ENCODE assay signal across 8 mouse cellular contexts in the genomic region with DNA sequence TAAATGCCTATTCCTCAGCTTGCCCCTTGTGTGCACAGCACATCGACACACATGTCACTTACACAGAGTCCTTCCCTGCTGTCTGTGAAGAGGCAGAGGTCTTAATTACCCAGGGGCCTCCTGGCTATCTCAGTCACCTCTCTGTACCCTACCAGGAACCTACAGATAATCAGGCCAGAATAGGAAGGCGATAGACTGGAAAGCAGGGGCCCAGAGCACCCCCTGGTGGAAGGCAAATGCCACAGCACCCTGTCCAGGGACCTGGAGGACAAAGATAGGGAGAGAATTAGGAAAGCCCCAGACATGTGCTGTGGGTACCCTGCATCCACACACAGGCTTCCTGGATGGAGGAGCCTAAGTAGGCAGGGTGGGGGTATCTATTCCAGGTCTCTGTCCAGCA. TPM values are rescaled to one million over a fixed set of nuclear protein-coding genes. Genes with fewer than 3 reads are reported as not detected.
DNase-seq lines count a peak whose midpoint lies in the region; ATAC-seq lines count a peak whose summit lies in the region.

No protein-coding gene starts in this region.

- no peak overlapping the region for H3K4me2 ChIP-seq in neural tube, embryonic 15.5 days
- H3K4me2 ChIP-seq in heart, embryonic 12.5 days: no peak overlapping the region; the same call in 1 of the 2 replicates
- no peak overlapping the region for H3K4me2 ChIP-seq in limb, embryonic 11.5 days (ENCODE audit: low read depth, severe bottlenecking)

- no peak overlapping the region for H3K27ac ChIP-seq in neural tube, embryonic 15.5 days (replicated peaks)
- H3K27ac ChIP-seq in heart, embryonic 12.5 days (ENCODE audit: poor library complexity, severe bottlenecking): peak overlapping the region; percentile 67
- no peak overlapping the region for H3K27ac ChIP-seq in limb, embryonic 11.5 days (replicated peaks; ENCODE audit: low read depth, low read length)

- peaks cover 26% of the 10 kb centered on the region for H3K27me3 ChIP-seq in neural tube, embryonic 15.5 days (replicated peaks)
- peaks cover 10% of the 10 kb centered on the region; the same call in 1 of the 2 replicates for H3K27me3 ChIP-seq in heart, embryonic 12.5 days (replicated peaks)
- peaks cover 11% of the 10 kb centered on the region for H3K27me3 ChIP-seq in limb, embryonic 11.5 days (ENCODE audit: control insufficient read depth, insufficient read depth, low read length)

- peaks cover 20% of the 10 kb centered on the region for H3K4me1 ChIP-seq in neural tube, embryonic 15.5 days
- H3K4me1 ChIP-seq in heart, embryonic 12.5 days (replicated peaks): peaks cover 84% of the 10 kb centered on the region
- peaks cover 16% of the 10 kb centered on the region for H3K4me1 ChIP-seq in limb, embryonic 11.5 days (ENCODE audit: control insufficient read depth, insufficient read depth, low read length)

- H3K9me3 ChIP-seq in neural tube, embryonic 15.5 days (replicated peaks): no peaks in the 10 kb centered on the region
- H3K9me3 ChIP-seq in heart, embryonic 12.5 days (replicated peaks): no peaks in the 10 kb centered on the region
- no peaks in the 10 kb centered on the region for H3K9me3 ChIP-seq in limb, embryonic 11.5 days (ENCODE audit: control insufficient read depth, low read length)

- no peak for ATAC-seq in neural tube, embryonic 15.5 days (ENCODE audit: low FRiP score)
- ATAC-seq in heart, embryonic 12.5 days (ENCODE audit: insufficient number of reproducible peaks, low FRiP score): no peak
- ATAC-seq in limb, embryonic 11.5 days (ENCODE audit: insufficient number of reproducible peaks, low FRiP score, low TSS enrichment, low read depth): no peak

- H3K9ac ChIP-seq in neural tube, embryonic 15.5 days (replicated peaks): no peak overlapping the region
- 0 out of 2 replicates have a peak overlapping the region, but pooled peaks have one; percentile 8 for H3K9ac ChIP-seq in heart, embryonic 12.5 days
- no peak overlapping the region for H3K9ac ChIP-seq in limb, embryonic 11.5 days (ENCODE audit: low read length)

- 18% methylated on average over 2 of the region's 2 CpGs for WGBS in neural tube, embryonic 15.5 days
- WGBS in heart, embryonic 12.5 days: 16% methylated on average over 2 of the region's 2 CpGs
- WGBS in limb, embryonic 11.5 days: 21% methylated on average over 2 of the region's 2 CpGs

- H3K36me3 ChIP-seq in neural tube, embryonic 15.5 days: no peaks in the 10 kb centered on the region
- H3K36me3 ChIP-seq in heart, embryonic 12.5 days: no peaks in the 10 kb centered on the region
- H3K36me3 ChIP-seq in limb, embryonic 11.5 days (ENCODE audit: control insufficient read depth, insufficient read depth, low read length): no peaks in the 10 kb centered on the region

- DNase-seq in neural tube, embryonic 10.5 days (ENCODE audit: extremely low spot score, low spot score): peak; percentile 73
- DNase-seq in R1 (ENCODE audit: low read depth, low spot score): peak; percentile 68
- peak; percentile 65 to 67 for DNase-seq in cerebellum, postnatal 36 days
- DNase-seq in limb, embryonic 11.5 days (ENCODE audit: low spot score): peak; percentile 85
- DNase-seq in natural killer cell, adult 2 months (ENCODE audit: low spot score in 2 of 2): peak; percentile 57 to 67
- DNase-seq in yolk sac, embryonic 10.5 days (ENCODE audit: low spot score): no peak

- no peak overlapping the region for H3K4me3 ChIP-seq in neural tube, embryonic 15.5 days (replicated peaks)
- H3K4me3 ChIP-seq in heart, embryonic 12.5 days: no peak overlapping the region
- no peak overlapping the region for H3K4me3 ChIP-seq in limb, embryonic 11.5 days (ENCODE audit: low read depth, low read length)

RNA-seq across cellular contexts. Expression of gene Adssl1, which starts 3.9 kb away (rescaled TPM):
- 7.6 and 8.6 TPM in 2 replicates for polyA plus RNA-seq in neural tube, embryonic 15.5 days (2015; fragmentation: Nextera tagmentation; extraction: Ambion mirVana)
- 81.7 and 86.4 TPM in 2 replicates for polyA plus RNA-seq in heart, embryonic 12.5 days (2016; fragmentation: Nextera tagmentation; extraction: Ambion mirVana)
- 4.4 and 5.1 TPM in 2 replicates for polyA plus RNA-seq in limb, embryonic 11.5 days (2014; fragmentation: Nextera tagmentation; extraction: Ambion mirVana)

RNA-seq across cellular contexts. Expression of gene Siva1, which starts 20.7 kb away (rescaled TPM):
- 48.0 and 96.7 TPM in 2 replicates for polyA plus RNA-seq in neural tube, embryonic 15.5 days (2015; fragmentation: Nextera tagmentation; extraction: Ambion mirVana)
- polyA plus RNA-seq in heart, embryonic 12.5 days (2016; fragmentation: Nextera tagmentation; extraction: Ambion mirVana): 99.4 and 116 TPM in 2 replicates
- 294 TPM in 2 replicates for polyA plus RNA-seq in limb, embryonic 11.5 days (2014; fragmentation: Nextera tagmentation; extraction: Ambion mirVana)

RNA-seq across cellular contexts. Expression of gene Inf2, which starts 35.2 kb away (rescaled TPM):
- 1.7 and 2.5 TPM in 2 replicates for polyA plus RNA-seq in neural tube, embryonic 15.5 days (2015; fragmentation: Nextera tagmentation; extraction: Ambion mirVana)
- polyA plus RNA-seq in heart, embryonic 12.5 days (2016; fragmentation: Nextera tagmentation; extraction: Ambion mirVana): 2.2 and 3.5 TPM in 2 replicates
- polyA plus RNA-seq in limb, embryonic 11.5 days (2014; fragmentation: Nextera tagmentation; extraction: Ambion mirVana): 2.2 and 2.4 TPM in 2 replicates

RNA-seq across cellular contexts. Expression of gene Akt1, which starts 50.9 kb away (rescaled TPM):
- polyA plus RNA-seq in neural tube, embryonic 15.5 days (2015; fragmentation: Nextera tagmentation; extraction: Ambion mirVana): 70.5 and 120 TPM in 2 replicates
- polyA plus RNA-seq in heart, embryonic 12.5 days (2016; fragmentation: Nextera tagmentation; extraction: Ambion mirVana): 180 and 184 TPM in 2 replicates
- polyA plus RNA-seq in limb, embryonic 11.5 days (2014; fragmentation: Nextera tagmentation; extraction: Ambion mirVana): 95.4 and 113 TPM in 2 replicates

RNA-seq across cellular contexts. Expression of gene Zbtb42, which starts 54.9 kb away (rescaled TPM):
- 1.8 and 2.4 TPM in 2 replicates for polyA plus RNA-seq in neural tube, embryonic 15.5 days (2015; fragmentation: Nextera tagmentation; extraction: Ambion mirVana)
- polyA plus RNA-seq in heart, embryonic 12.5 days (2016; fragmentation: Nextera tagmentation; extraction: Ambion mirVana): 4.7 and 6.4 TPM in 2 replicates
- polyA plus RNA-seq in limb, embryonic 11.5 days (2014; fragmentation: Nextera tagmentation; extraction: Ambion mirVana): 0.82 and 1.6 TPM in 2 replicates
